Mouse (Mus musculus): ENCODE measurements around the gene Supt3.

The Supt3 gene

DNA sequence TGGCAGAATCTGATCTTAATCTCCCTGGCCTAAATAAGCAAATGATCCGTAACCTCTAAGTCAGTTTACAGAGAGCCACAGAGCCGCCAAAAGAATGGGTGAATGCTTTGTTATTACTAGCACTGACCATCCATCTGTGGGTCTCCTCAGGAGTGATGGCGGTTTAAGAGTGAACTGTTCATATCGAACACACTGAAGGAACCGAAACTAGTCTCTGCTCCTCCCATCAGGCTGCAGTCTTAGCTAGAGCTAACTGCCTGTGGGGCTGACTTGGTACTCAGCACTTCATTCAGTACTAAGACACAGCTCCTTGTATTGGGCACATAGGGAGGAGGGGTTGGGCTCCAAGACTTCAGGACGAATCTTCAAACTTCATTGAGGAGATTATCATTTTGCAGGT lies 280.8 kb downstream of the Supt3 start:
- no peak for DNase-seq (ENCODE audit: low read depth)

DNA sequence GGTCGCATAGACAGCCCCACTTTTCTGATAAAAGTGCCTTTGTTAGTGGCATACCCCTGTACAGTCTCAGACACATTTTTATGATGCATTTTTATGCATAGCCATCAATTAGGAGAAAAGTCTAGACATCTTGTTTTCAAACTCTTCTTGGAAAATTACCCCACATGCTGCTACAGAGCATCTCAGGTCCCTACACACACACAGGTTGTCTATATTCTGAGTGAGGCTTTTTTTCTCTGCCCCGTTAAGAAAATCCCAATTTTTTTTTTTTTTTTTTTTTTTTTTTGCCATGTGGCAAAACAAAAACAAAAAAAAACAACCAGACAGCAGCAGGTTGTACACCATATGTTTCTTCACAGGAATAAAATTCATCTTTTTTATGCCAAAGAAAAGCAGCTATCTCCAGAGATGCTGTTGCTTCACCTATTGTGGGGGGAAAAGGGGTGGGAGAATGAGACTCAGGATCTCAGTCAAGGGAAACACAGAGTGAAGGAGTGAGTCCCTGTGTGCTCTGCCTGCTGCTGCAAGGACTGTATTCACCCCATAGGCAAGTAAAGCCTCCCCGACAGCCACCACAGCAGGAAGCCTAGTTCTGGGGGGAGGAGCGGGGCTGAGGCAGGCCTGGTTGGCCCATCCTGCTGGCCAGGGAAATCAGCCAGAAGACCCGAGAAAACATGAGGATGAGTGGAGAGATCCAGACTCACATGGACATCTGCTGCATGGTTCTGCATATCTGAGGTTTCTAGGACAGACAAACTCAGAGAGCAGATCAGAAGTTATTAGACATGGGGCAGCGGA lies 281.8 kb downstream of the Supt3 start:
- no peak for DNase-seq (ENCODE audit: low read depth)

DNA sequence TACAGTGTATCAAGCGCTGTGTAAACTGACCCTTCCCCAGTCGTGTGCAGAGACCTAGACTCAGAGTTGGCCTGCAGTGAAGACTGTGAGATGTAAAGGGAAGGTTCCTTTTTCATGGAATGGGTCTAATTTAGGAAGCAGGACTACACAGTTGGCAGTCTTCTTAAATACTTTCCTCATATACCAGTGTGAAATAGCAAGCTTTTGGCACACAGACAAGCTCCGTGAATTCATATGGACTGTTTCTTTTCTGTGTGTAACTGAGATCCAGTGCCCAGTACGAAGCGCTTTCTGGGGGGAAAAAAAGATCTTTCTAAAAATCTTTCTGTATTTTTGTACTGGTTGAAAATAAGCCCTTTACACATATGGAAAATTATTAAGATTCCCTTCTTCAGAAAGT lies 286.8 kb downstream of the Supt3 start:
- peak; percentile 65 for DNase-seq (ENCODE audit: low read depth)

DNA sequence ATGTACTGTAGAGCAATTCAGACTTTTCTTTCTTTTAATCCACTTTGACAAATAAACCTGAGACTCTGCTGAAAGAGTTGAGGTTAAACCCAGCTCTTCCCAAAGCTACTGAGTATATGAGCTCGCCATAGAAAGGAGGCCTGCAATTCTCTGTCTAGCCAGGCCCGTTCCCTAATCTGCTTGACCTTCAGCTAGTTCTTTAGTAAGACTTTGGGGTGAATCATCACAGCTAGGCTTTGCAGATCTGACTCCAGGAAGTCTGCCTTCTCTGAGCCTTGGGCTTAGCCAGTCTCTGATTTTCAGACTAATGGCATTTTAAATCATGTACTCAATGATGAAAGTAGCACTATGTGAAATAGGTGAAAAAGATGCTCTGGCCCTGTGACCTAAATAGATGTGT lies 288.5 kb downstream of the Supt3 start:
- DNase-seq (ENCODE audit: low read depth): peak; percentile 75

DNA sequence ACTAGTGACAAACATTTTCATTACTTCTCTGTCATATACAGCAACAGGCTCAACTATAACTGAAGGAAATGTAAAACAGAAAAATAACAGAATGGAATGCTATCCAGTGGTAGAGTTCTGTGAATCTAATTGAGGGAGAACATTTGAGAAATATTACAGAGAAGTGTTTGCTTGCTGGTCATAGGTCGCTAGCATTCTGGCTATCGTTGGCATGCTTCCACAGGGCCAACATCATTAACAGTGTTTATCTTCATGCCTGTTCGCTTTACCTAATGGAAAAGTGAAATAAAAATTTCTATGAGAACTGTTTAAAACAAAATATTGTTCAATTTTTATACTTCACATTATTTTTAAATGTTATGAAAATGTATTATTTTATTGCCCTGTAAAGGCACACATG lies 290.5 kb downstream of the Supt3 start:
- no peak for DNase-seq (ENCODE audit: low read depth)

DNA sequence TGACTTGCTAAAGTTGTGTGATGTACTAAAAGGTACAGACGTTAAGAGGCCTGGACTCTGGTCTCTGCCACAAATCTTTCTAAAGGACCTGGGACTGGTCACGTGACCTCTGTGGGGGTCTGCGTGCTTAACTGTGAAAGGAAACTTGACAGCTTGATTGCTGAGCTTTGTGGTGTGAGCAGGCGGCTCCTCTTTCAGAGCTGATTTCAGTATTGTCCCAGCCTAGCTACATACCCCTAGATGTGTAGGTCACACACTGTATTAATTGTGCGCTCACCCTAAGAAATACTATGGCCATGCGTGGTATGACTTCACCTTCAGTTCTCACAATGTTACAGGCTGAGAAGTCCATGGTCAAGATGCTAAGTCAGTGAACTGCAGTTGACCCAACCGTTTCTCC lies 291.4 kb downstream of the Supt3 start:
- no peak for DNase-seq (ENCODE audit: low read depth)

DNA sequence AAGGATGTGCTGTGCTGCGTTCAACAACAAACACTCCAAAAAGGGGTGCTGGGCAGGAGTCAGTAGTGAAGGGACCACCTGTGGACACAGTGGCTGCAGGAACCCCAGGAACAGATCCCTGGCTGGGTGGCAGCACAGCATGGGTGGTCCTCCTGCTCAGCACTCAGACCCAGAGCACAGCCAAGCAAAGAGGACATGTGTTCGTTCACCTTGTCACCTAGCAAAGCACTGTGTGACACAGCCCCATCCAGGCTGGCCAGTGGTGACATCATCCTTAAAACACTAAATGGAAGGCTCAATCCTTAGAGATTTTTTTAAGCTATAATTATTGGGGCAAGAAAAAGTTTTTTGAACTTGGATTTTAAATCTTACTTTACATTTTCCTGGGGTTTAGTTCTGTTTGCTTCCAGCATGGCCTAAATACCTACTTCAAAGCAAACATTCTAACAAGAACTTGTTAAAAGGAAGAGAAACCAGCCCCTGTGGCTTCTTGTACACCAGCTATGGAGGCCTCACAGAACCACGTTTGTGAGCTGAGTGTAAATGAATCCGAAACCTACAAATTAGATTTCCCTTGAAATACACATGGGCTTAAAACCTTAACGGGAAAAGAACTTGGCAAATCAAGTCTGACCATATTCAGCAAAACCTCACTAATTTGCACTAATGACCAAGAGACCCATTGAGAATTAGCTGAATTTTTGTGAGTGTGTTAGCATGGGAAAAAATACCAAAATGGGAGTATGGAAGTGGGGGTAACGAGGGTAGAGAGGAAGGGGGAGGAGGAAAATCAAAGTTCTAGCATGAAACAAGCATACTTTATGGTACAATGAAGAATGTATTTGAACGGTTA lies 295.8 kb downstream of the Supt3 start:
- no peak for DNase-seq (ENCODE audit: low read depth)

DNA sequence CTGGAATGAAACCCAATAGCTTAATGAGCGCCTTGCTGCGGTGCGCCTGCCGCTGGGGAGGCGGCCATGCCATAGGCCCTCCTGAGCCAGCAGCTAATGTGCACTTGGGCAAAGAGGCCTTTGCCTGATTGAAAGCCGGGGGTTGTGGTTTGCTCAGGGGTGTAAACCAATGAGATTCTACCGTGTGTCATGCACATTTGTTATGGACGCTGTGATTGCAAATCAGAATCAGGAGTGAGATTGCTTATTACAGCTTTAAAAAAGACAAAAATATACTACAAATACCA lies 296.3 kb downstream of the Supt3 start:
- no peak for DNase-seq (ENCODE audit: low read depth)

DNA sequence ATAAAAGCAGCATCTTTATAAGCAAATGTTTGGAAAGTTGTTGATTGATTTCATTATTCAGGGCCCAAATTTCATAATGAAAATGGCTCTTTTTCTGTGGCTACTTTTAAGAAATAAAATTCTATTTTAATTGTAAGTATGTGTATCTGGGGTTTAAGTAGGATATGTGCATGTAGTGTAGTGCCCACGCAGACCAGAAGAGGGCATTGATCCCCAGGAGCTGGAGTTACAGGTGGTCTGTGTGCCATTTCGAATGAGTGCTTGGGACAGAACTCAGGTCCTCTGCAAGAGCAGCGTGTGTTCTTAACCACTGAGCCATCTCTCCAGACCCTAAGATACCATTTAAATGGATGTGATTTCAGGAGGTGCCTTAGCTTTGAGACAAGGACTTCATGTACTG lies 296.8 kb downstream of the Supt3 start:
- DNase-seq (ENCODE audit: low read depth): no peak

DNA sequence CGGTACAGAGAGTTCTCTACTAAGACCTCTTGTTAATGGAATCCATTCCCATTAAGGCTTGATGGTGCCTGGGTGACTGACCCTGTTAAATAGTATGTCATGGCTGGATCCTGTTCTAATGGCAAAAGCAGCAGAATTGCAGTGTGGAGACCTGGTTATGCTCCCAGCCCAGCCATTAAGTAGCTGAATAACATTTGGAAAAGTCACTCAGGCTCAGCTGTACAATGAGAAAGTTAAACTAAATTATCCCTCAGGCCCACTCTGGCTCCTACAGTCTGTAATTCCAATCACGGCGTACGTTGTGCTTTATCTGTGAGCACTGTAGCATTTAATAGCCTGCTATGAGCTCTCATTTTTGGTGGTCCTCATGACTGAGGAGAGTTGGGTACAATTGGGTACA lies 300.0 kb downstream of the Supt3 start:
- DNase-seq (ENCODE audit: low read depth): no peak

DNA sequence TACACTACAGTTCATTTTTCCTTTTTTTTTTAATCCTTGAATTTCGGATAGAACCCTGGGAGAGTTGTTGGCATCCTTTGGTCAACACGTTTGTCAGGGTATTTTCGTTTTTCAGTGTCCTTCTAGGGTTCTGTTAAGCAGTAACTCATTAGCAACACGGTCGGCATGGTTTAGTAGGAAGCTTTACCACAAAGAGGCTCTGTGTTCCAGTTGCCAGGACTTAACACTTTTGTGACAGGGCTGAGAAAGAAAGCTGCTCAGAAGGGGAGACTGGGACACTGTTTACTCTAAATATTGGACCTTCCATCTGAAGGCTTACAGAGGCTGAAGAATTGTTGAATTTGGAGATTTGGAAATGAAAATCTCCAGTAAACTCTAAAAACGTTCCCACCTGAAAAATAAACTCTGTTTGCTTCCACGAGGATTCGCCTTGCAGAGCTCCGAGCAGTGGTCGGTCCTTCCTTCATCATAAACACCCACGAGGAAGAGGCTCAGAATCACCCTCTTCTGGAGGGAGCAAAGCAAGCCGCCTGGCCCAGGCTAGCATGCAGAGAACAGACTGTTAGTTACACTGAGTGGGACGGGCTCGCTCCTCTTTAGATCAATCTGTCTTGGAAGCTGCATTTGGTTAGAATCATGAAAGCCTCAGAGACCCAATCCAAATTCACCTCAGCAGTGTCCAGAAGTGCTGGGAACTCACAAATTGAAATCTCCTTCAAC lies 301.1 kb downstream of the Supt3 start:
- DNase-seq (ENCODE audit: low read depth): no peak

DNA sequence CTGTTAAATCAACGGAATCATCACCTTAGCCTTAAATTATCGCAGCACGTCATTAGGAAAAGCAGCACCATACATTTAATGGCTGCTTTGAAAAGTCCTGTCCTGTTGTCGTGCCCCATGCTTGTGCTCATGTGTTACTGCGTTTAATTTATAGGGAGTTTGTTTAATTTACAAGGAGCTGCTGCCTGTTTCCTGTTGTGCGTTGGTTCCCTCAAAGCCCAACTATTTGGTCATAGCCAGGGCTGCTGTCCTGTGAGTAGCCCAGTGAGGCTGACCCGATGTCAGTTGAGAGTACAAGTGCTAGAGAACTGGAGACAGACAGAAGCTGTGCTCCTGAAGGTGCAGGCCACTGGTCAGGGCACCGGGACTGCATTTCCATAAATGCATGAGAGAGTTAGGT lies 304.6 kb downstream of the Supt3 start:
- no peak for DNase-seq (ENCODE audit: low read depth)

DNA sequence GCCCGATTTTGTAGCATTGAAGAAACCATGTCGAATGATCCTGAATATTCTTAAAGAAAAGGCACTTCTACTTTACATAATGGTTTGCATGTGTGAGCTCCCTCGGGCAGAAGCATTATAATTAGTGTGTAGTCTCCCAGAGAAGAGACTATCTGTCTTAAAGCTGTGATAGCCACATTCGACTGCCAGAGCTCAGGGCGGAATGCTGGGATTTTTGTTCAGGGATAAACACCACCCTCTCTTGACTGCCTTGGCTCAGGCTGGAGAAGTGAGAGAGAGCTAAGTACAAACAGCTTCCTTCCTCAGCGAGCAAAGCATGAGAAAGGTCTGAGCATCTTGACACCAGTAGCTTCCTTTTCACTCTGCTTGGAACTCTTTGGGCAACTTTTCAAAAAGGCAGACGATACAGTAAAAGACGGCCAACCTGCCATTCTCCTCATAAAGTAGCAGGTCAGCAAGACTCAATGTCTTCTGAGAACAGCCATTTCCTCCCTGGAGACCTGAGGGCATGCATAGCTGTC lies 305.1 kb downstream of the Supt3 start:
- no peak for DNase-seq (ENCODE audit: low read depth)

DNA sequence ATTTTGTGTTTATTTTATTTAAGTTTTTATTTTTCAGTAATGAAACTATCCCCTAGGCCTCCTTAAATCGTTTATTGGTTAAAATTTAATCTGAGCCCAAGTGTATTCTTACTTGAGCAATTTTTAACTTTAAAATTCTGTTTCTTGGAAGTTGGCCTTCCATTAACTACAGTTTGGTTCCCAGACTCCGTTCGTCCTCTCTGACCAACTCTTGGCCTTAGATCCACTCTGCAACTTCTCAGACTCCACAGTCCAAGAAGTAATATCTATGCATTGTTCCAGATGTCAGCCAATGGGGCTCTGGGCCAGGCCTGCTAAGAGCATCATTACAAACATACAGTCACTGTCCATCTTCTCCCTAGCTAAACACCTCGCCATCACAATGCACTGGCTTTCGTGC lies 309.4 kb downstream of the Supt3 start:
- peak; percentile 10 for DNase-seq (ENCODE audit: low read depth)

DNA sequence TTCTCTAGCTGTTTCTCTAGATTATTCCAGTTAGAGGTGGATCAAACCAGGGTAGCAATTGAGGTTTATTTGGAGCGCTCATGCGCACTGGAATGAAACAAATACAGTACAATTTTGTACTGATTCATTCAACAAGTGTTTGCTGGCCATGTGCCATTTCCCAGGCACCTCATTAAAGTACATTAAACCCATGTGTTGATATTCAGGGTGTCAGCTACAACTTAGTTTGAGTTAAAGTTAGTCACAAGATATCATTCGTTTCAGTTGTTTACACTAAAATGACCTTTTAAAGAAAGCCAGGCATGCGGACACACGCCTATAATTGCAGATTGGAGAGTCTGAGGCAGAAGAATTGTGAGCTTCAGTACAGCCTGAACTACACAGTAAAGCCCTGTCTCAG lies 310.1 kb downstream of the Supt3 start:
- DNase-seq (ENCODE audit: low read depth): peak; percentile 90

DNA sequence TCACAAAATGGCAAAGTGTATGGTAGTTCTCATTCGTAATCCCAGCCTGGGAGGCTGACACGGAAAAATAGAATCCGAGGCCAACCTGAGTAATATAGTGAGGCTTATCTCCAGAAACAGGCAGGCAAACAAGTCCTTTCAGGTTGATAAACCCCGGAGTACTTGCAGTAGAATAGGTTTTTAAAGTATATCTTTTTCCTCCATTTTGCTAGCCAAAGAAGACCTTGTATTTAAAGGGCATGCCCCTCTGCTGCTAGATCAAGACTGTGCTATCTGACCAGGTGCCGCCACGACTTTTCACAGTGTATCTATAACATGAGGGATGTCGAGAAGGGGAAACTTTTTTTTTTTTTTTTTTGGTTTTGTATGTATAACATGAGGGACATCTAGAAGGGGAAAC lies 324.1 kb downstream of the Supt3 start:
- DNase-seq (ENCODE audit: low read depth): no peak

DNA sequence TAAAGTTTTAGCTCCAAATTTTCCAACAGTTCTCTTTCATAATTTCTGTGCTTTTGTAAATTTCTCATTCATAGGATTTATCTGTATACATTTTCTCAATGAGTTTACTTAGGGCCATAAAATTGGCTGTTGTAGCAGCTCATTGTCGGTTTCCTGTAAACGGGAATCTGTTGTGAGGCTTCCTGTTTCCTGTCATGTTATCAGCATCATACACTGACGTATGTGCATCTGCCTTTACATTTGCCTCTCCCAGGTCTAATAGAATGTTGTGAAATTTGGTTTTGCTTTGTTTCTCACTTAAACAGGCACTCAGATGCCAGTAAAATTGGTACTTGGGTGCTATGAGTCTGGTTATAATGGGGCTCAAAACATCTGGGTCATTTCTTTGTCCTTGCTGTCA lies 338.4 kb downstream of the Supt3 start:
- no peak for DNase-seq (ENCODE audit: low read depth)

DNA sequence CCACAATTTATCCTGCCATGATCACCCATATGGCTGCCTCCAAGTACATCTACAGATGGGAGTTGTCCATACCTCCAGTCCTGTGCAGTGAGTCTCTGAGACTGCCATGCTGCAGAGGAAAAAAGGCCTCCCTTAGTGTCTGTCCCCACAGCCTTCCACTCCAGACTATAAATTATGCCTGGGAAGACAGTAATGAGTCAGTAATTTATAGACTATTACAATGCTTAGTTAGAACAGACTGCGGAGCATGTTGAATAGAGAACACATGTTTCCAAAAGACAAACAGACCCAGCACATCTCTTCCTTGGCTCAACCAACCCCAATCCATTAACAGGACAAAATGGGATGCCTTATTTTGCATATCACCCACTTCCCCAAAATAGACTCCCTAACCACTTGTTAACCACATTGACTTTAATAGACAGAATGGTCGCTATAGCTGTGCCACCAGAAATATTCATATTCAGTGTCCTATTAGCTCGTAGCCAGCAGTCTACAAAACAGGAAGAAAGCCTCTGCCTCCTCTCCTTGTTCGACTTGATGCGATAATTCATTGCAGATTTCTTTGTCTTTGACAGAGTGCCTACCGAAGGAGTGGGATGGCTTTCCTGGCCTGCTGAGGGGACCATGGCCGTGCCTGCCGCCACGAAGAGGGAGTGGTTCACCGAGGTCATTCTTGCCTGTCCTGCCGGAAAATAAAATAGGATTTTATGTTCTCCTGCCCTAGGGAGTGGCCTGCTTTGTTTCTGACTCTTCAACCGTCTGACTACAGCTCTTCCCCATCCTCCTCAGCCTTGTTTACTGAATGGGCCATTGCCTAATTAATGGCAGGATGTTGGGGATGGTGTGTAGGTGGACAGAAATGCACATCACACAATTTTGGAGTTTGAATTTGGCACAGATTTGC lies 341.9 kb downstream of the Supt3 start:
- DNase-seq (ENCODE audit: low read depth): no peak

DNA sequence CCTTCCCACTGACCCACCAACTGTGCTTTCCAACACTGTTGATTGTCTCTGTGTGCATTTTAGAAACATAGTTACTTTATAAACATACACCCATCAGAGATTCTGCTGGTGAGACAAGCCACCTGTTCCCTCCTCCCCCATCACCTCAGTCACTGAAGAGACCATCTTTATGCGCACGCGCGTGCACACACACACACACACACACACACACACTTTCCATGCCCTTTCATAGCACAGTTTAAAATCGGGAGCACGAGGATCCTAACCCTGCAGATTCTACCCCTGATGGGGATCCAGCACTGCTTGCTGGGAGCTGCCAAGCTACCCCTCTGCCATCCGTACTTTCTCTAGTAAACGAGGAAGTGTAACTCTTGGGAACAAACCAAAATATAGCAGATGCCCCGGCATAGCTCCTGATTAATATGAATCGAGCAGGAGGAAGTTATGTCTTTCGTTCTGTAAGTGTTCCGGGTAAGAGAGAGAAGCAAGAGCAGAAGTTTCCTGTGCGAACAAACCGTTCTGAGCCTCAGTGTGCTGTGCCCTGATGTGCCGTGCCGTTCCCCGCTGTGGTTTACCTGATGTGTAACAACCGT lies 342.8 kb downstream of the Supt3 start:
- no peak for DNase-seq (ENCODE audit: low read depth)

DNA sequence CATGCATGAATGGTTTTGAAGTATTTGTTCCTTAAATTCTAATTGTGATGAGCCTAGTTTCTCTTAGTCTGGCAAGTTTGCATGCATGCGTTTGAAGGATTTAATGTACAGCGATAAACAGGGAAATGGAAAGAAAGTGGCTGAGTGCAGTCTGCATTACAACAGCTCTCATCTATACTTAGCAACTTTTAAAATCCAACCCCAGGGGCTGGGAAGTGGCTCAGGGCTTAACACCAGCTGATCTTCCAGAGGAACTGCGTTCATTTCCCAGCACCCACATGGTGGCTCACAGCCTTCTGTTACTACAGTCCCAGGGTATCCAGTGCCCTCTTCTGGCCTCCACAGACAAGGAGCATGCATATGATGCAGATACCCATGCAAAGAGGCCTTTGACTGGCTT lies 346.9 kb downstream of the Supt3 start:
- DNase-seq (ENCODE audit: low read depth): no peak

DNA sequence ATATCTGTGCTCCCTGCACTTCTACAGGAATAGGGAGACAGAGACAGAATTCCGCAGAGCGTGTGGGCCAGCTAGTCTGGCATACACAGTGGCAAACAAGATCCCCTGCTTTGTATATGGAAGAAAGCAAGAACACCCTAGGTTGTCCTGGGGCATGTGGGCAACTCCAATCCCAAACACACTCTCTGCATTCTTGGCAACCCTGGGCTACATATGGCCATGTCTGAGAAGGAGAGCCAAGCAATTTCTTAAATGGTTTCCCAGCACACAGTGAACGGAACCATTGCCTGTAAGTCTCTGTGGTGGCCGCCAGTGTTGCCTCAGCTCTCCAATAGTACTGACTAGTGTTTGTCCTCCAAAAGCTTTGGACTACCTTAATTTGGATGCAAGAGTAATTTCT lies 351.7 kb downstream of the Supt3 start:
- no peak for DNase-seq (ENCODE audit: low read depth)
